Mouse (Mus musculus): ENCODE measurements around the gene Rnf10. TPM values are rescaled to one million over a fixed set of nuclear protein-coding genes. Genes with fewer than 3 reads are reported as not detected.
A peak's percentile ranks its signal among the peaks of the same experiment; 100 is the strongest.
"Not testable (repeated sequence)": the region's sequence is repeated elsewhere in the genome, so short reads cannot be mapped to it uniquely, and the experiment has no call there.

The Rnf10 gene
- total RNA-seq (2022), result 100 to 1,000 TPM; 304 to 367 (median 342) TPM

DNA sequence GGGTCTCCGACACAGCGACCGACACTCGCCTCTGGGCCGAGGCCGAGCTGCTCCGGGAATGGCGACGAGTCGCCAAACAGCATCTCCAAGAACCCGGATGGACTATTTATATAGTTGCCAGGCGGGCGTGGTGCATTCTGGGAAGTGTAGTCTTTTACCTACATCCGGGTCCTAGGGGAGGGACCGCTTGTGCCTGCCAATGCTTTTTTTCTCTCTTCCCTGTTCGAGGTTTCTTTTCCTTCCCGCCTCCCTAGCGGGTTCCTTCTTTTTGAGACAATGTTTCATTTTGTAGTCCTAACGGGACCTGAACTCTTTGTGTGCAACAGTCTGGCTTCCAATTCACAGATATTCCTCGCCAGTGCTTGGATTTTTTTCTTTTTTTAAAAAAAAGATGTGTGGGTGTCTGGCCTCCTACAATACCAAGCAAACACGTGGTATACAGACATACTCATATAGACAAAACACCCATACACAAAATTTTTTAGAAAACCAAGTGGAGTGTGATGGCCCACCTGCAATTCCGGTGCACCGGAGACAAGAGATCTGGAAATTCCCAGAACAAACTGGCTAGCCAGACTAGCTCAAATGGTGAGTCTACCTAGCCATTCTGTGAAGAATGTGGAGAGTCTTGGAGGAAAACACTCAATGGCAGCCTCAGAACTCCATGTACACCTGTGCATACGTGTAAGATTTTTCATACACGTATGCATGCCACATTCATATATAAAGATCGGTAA lies at the start of gene Rnf10:
Gene Rnf10, minus strand, starts transcription at position 87 of the 737 bp plus-strand sequence.
- peak; percentile 95 to 97 for DNase-seq (ENCODE audit: low spot score in 2 of 2)

DNA sequence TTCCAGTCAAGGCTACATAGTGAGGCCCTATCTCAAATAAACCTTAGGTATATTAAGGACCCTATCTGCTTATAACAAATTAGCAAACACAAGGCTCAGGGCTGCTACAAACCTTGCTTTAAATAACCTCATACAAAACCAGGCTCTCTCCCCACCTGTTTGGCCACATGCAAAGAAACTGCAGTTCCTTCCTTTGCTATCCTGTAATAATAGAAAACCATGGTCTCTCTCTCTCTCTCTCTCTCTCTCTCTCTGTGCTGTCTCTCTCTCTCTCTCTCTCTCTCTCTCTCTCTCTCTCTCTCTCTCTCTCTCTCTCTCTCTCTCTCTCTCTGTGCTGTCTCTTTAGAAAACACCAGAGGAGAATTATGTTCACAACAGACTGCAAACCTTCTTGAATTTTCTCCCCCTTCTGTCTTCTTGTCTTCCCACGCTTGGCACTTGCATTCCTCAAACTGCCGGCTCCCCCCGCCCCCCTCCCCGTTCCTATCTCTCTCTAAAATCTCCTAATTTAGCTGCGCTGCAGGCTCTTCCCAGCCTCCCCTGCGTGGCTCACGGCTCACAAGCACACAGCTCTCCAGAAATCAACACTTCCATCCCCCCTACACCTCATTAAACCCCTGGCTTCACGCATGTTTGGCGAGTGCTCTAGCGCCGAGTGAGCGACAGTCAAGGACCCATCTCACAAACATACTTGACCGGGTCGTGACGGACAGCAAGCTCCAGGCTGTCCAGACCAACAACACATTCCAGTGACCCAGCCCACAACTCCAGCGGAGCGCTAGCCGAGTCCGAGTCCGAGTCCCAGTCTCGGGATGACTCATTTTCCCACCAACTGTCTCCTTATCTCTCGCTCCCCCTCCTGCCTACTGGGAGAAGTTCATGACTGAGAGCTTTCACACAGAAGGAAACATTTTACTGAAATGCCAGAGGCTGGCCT lies 46.6 kb upstream of the Rnf10 start:
- DNase-seq (ENCODE audit: low spot score in 2 of 2), result peak; percentile 50 to 57

DNA sequence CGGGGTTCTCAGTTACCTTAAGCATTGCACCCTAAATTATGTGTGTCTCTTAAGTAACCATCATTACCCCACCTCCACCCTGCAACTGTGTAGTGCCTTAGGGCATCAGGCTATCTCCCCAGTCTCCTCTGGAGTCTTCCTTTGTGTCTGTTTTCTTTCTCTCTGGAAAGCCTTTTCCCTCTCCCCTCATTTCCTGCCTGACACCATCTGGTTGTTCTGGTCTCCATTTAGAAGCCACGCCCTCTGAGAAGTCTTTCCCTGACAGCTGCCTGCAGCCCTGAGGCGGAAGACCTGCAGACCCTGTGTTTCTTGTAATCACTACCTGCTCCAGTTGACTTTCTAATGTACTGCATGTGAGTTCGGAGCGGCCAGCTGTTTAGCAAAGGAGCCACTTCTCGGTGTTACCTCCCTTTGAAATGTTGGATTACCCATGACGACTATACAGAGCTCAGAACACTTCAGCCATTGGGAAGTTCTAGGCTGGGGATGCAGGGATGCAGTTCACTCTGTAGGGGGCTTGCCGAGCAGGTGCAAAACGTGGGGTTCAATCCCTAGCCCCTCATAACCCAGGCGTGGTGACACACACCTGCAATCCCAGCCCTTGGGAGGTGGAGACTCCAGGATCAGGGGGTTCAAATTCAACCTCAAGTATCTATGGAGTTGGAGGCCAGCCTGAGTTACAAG lies 45.1 kb upstream of the Rnf10 start:
- no peak for DNase-seq (ENCODE audit: low spot score in 2 of 2)

DNA sequence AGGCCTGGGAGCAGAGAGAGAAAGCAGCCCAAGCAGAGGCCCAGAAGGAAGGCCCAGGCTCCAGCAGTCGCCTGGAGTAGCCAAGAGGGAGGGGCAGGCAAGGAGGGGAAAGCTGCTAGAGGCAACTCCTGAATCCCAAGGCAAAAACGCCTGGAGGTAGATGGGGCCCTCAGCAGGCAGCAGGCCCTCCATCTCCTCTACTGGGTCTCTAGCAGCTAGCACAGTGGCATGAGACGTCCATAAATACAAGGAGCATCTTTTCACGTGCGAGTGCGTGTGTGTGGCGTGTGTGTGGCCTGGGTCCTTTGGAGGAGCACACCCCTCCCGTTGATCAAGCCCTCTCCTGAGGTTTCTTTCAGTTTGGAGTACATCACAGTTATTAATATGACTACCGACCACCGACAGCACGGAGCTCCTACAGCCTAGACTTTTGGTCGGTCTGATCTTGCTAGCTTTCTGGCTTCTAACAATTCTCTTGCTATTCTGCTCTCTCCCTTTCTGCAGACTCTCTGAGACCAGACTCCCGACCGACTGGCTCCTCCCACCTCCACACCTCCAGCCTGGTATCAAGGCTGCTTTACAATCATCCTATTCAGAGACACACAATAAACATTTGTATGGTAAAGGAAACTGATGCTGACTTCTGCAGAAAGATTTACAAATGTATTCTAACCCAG lies 44.4 kb upstream of the Rnf10 start:
- DNase-seq (ENCODE audit: low spot score in 2 of 2), result no peak

DNA sequence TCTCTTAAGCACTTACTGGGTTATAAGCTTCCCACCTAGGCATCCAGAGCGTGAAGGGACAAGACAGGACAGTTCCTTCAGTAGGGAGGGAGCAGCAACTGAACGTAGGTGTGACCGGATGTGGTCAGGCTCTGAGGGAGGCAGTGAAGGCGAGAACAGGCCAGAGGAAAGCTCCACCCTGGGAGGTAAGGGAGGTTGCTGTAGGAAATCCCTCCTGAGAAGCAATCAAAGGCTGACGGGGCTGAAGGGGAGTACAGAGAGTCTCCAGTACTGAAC lies 40.9 kb upstream of the Rnf10 start:
- DNase-seq (ENCODE audit: low spot score in 2 of 2), result no peak

DNA sequence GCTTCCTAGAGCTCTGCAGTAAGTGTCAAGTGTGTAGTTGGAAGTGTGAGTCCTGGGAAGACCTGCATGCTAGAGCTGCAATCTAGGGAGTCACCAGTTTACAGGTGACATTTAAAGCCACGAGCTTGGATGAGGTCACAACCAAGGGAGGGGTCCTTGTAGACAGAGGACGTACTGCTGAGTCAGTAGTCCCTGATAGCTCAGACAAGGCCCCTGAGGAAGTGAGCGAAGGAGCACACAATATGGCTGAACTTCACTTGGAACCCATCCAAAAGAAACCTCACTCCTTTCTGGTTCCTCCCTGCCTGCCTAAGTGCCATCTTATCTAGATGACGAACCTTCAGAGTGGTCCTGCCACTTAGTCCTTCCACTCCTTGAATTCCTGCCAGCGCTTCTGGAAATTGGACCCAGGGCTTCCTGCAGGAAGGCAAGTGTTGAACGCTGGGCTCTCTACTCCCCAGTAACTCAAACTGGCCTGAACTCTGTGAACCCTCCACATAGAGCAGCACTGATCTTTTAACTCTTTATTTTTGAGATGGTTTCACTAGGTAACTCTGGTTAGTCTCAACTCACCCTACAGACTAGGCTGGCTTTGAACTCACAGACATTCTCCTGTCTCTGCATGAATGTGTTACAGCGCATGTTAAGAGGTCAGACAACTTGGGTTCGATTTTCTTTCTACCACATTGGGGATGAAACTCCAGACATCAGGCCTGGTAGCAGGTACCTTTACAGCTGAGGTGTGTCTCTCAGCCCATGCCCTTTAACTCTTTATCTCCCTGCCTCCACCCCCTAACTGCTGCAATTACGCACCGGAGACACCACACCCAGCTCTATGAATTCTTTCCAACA lies 40.3 kb upstream of the Rnf10 start:
- no peak for DNase-seq (ENCODE audit: low spot score in 2 of 2)

DNA sequence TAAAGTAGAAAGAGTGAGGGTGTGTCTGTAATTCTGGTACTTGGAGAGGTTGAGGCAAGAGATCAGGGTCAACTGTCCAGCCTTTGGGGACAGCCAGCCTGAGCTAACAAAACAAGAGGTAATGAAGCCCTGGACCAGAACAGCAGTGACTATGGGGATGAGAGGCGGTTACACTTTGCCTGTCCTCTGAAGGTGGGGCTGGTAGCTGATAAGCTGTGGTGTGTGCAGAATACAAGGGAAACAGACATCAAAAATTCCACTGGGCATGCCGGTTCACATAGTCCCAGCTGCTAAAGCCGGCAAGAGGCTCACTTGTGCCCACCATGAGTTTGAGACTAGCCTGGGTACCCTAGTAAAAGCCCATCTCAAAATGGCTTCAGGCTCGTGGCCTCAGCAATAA lies 39.7 kb upstream of the Rnf10 start:
- no peak for DNase-seq (ENCODE audit: low spot score in 2 of 2)

DNA sequence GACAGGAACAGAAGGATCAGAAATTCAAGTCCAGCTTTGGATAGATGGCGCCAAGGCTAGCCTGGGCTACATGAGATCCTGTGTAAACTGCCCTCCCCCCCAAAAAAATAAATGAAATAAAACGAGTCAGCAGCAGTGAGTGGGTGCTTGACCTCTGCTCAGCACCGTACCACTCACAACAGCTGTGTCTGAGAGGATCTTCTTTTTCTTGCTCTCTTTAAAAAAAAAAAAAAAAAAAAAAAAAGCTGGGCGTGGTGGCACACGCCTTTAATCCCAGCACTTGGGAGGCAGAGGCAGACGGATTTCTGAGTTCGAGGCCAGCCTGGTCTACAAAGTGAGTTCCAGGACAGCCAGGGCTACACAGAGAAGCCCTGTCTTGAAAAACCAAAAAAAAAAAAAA lies 29.5 kb upstream of the Rnf10 start:
- not testable (repeated sequence) for DNase-seq (ENCODE audit: low spot score in 2 of 2)

DNA sequence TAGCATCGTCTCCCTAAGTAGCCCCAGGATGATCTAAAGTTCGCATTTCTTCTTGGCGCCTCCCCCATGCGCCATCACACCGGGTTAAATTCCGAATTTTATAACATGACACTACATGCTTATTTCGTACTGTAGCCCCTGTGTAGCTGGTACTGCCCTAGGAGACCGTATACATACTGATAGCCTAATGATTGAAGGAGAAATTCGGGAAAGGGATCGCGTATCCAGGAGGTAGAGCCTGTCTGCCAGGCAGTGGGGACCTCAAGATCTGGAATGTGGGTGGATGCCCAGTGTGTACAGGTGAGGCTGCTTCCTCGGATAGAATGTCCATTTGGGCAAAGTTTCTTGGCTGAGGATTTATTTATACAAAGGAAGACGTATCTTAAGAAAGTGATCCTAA lies 28.9 kb upstream of the Rnf10 start:
- DNase-seq (ENCODE audit: low spot score in 2 of 2), result no peak

DNA sequence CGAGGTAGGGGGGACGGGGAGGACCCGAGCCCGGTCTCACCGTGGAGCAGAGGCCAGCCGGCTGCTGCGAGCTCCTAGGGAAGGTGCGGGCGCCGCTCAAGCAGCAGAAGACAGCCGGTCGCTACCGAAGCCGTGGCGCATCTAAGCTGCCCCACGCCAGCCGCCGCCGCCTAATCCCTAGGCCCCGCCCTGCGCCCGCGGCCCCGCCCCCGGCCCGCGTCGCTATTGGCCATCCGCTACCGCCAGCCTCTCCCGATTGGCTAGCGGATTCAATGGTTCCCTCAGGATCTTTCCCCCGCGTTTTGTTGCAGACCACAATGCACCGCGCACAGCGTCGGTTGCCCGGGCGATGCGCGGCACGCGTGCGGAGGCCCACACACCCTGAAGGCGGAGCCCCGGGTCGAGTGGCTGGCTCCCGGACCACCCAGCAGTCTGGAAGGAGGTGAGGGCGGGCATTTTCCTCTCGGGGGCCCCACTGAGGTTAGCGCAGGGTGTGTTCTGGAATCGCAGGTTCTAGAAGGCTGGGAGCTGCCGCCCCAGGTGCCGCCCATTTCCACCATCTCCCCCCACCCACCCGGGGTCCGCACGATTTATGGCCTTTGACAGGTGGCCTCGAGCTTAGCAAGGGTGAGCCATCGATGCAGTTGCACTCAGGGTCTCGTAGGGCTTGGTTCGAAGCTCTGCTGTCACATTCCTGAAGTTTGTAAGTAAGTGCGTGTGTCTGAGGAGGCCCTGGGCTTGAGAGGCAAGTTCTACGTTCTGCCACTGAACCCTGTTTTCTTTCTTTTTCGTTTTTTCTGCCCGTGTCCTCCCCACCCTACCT lies 28.3 kb upstream of the Rnf10 start, which contains the start of gene Dynll1:
Gene Dynll1, minus strand, starts transcription at position 208 of the 823 bp plus-strand sequence.
- DNase-seq (ENCODE audit: low spot score in 2 of 2), result peak; percentile 97 to 98

DNA sequence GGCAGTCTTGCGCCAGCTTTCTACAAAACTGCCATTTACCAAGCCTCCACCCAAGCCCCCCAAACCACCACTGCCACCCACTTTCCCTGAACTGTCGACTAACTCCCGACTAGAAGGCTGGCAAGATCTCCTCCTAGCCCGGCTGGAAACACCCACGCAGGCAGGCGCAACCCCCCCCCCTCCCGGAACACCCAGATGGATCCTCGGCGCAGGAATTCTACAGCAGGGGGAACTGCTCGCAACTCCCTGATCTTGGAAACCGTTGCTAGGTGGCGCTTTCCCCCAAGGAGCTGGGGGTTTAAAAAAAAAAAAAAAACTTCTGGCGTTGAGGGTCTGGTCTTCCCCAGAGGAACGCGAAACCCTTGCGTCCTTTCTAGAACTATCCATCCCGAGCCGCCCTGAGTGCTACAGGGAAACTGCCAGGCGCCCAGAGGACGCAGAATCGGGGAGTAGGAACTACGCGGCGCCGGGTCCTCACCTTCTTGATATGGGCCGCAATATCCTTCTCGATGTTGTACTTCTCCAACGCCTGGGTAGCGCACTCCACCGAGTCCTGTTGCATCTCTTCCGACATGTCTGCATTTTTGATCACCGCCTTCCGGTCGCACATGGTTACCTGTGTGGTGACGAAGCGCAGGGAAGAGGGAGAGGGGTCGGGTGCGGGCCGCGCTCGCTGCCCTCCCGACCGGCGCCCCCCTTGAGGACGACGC lies 27.5 kb upstream of the Rnf10 start:
- peak in 1 of 2 experiments; percentile 33 for DNase-seq (ENCODE audit: low spot score in 2 of 2)

DNA sequence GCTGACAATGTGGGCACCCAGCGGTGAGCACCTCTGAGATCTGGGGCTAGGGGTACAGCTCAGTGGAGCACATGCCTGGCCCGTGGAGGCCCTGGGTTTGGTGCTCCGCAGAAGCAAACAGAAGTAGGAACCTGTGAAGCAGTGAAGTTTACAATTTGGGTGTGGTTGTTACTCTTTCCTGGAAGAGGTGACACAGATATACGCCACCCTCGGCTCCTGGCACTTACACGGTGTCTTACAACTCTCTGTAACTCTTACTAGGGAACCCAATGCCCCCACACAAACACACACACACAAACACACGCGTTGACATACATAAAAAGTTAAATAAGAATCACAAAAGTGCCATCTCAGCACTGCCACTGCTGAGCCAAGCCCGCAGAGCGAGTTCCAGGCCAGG lies 23.6 kb upstream of the Rnf10 start:
- no peak for DNase-seq (ENCODE audit: low spot score in 2 of 2)

DNA sequence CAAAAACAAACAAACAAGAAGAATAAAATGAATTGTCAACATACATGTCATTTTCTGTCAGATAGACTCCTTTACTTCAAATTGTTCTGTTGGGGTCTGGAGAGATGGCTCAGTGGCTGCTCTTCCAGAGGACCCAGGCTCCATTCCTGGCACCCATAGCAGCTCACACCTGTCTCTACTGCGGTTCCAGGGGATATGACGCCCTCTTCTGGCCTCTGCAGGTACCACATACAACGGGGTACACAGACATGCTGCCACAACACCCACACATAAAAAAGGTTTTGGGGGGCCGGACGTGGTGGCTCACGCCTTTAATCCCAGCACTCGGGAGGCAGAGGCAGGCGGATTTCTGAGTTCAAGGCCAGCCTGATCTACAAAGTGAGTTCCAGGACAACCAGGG lies 21.5 kb upstream of the Rnf10 start:
- no peak for DNase-seq (ENCODE audit: low spot score in 2 of 2)

DNA sequence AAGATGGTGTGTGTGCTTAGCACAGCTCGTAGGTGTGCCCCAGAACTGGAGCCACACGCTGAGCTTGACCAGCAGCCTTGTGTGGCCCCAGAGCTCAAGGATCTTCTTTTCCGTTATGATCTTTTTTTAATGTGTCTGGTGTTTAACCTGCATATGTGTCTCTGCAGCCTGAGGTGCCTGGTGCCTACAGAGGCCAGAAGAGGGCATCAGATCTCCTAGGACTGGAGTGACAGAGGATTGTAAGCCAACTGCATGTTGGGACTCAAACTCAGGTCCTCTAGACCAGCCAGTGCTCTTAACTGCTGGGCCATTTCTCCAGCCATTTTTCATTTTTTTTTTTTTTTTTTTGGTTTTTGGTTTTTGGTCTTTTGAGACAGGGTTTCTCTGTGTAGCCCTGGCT lies 12.0 kb upstream of the Rnf10 start:
- DNase-seq (ENCODE audit: low spot score in 2 of 2), result no peak

DNA sequence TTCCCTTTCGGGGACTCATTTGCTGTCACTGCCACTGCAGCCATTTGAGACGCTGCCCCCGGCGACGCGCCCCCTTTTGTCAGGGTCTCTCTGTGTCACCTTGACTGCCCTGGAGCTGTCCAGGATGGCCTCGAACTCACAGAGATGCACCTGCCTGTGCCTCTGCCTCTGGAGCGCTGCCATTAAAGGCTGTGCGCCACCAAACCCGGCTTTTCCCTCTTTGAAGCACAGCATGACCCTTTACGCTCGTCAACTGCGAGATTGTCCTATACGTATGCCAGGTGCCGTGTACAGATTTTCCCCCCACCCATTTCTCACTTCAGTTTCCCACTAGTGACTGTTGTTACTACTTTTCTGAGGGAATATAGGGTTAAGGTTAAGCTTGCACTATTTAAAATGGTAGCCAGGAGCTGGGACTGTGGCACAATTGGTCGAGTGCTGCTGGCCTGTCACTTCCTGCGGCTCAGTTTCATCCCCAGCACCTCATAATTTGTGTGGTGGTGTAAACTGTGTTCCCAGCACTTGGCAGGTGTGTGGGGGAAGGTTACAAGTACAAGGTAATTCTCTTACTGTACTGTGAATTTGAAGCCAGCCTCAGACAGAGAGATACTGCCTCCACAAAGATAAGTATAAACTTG lies 7.5 kb upstream of the Rnf10 start:
- no peak for DNase-seq (ENCODE audit: low spot score in 2 of 2)

DNA sequence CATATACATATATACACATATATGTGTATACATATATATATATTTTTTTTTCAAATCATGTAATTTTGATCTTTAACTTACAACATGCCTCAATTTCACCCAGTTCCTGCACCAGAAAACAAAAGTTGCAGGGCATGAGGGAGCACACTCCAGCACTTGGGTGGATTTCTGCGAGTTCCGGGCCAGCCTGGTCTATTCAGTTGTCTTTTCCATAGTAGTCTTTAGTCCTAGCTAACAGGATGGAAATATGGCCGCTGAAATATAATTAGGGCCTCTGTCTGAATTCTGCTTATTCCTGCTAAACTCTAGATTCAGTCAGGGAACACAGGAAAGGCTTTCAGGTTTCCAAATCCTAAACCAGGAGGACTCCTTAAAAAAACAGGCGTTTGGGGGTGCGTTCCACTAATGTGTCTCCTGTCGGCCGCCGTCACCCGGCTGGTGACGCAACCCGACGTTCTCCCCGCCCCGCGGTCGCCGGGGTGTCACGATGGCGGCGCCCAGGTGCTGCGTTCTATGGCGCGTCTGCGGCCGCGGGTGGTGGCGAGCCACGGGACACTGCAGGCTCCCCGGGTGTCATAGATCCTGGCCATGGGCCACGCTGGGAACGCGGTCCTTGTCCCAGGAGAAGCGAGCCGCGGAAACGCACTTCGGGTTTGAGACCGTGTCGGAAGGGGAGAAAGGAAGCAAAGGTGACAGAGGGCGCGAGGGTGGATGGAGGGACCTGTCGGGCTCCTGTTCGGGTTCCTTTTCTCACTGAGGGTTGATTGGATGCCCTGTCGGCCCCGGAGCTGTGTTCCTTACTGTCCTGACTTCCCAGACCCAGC lies 6.7 kb upstream of the Rnf10 start, which contains the start of gene Coq5:
Gene Coq5, plus strand, starts transcription at position 441 of the 824 bp plus-strand sequence.
- peak; percentile 54 to 76 for DNase-seq (ENCODE audit: low spot score in 2 of 2)

DNA sequence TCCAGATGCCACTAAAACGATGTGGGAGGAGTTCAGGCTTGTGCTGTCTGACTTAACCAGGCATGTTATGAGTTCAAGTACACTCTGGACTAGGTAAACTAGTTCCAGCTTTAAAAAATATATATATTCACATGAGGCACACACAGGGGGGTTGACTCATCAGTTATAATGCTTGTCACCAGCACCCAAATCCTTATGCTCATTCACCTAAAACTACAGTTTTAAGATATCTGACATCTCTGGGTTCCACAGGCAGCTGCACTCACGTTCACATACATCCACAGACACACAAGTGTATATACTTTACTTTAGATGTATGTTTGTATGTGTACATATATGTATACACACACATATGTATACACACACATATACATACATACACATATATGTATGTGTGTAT lies 6.1 kb upstream of the Rnf10 start:
- no peak for DNase-seq (ENCODE audit: low spot score in 2 of 2)

DNA sequence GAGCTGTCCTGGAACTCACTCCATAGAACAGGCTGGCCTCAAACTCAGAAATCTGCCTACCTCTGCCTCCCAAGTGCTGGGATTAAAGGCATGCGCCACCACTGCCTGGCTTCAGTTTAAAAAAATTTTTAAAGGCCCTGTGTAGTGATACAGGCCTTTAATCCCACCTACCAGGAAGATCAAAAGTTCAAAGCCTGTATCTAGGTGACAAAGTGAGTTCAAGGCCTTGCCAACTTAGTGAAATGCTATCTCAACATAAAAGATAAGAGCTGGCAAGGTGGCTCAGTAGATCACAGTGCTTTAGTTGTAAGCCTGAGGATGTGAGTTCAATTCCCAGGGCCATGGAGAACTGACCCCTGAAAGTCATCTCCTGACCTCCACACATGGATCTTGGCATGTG lies 5.4 kb upstream of the Rnf10 start:
- DNase-seq (ENCODE audit: low spot score in 2 of 2), result no peak

Measured in gastrocnemius, adult 8-10 months (tissue).